Mouse (Mus musculus): Measurements from ENCODE around the gene Farp2. TPM values are rescaled to one million over a fixed set of nuclear protein-coding genes. Genes with fewer than 3 reads are reported as not detected.
"Not testable (repeated sequence)": the region's sequence is repeated elsewhere in the genome, so short reads cannot be mapped to it uniquely, and the experiment has no call there.

Farp2 gene
- 4.1 and 5.1 TPM in 2 replicates for polyA plus RNA-seq (2012; rRNA removed)

GRCm38 (mm10) chr1:93511585-93512350 is at the start of gene Farp2:
Farp2 (plus strand) TSS chr1:93512079.
- TF ChIP-seq POLR2A (IDR thresholded peaks at IDR 0.05; ENCODE audit: extremely low read depth, insufficient read depth, low read length): peak; percentile 73; the same call in 1 of the 2 replicates
- no peak for TF ChIP-seq CTCF (IDR thresholded peaks at IDR 0.05; ENCODE audit: extremely low read depth, insufficient read depth, low read length)
- no peak within 1 kb of the TSS for H3K27ac ChIP-seq (ENCODE audit: insufficient read depth, low read length)

GRCm38 (mm10) chr1:93465066-93465465 is 46.8 kb upstream of the Farp2 start:
- no peak overlapping the region for H3K27ac ChIP-seq (ENCODE audit: insufficient read depth, low read length)
- H3K4me3 ChIP-seq (ENCODE audit: insufficient read depth, low read length): no peak overlapping the region
- TF ChIP-seq CTCF (IDR thresholded peaks at IDR 0.05; ENCODE audit: extremely low read depth, insufficient read depth, low read length) (no peak), POLR2A (IDR thresholded peaks at IDR 0.05; ENCODE audit: extremely low read depth, insufficient read depth, low read length) (no peak)
- no peaks in the 10 kb centered on the region for H3K4me1 ChIP-seq (ENCODE audit: control insufficient read depth, insufficient read depth, low read length)

More at GRCm38 (mm10) chr1:93511585-93512350, at the start of gene Farp2:
- peak within 1 kb of the TSS; percentile 68 for H3K4me3 ChIP-seq (ENCODE audit: insufficient read depth, low read length)
- H3K4me1 ChIP-seq (ENCODE audit: control insufficient read depth, insufficient read depth, low read length): no peaks in the 10 kb centered on the region; the same call in none of the 2 replicates

GRCm38 (mm10) chr1:93465746-93466145 is 46.1 kb upstream of the Farp2 start:
- TF ChIP-seq CTCF (IDR thresholded peaks at IDR 0.05; ENCODE audit: extremely low read depth, insufficient read depth, low read length) (no peak), POLR2A (IDR thresholded peaks at IDR 0.05; ENCODE audit: extremely low read depth, insufficient read depth, low read length) (no peak)
- no peak overlapping the region for H3K4me3 ChIP-seq (ENCODE audit: insufficient read depth, low read length)

GRCm38 (mm10) chr1:93468626-93469025 is 43.3 kb upstream of the Farp2 start:
- no peaks in the 10 kb centered on the region; the same call in 1 of the 2 replicates for H3K4me1 ChIP-seq (ENCODE audit: control insufficient read depth, insufficient read depth, low read length)
- no peak for TF ChIP-seq CTCF (IDR thresholded peaks at IDR 0.05; ENCODE audit: extremely low read depth, insufficient read depth, low read length)
- no peak for TF ChIP-seq POLR2A (IDR thresholded peaks at IDR 0.05; ENCODE audit: extremely low read depth, insufficient read depth, low read length)
- H3K4me3 ChIP-seq (ENCODE audit: insufficient read depth, low read length): no peak overlapping the region
- no peak overlapping the region for H3K27ac ChIP-seq (ENCODE audit: insufficient read depth, low read length)

More at GRCm38 (mm10) chr1:93465746-93466145, 46.1 kb upstream of the Farp2 start:
- Histone ChIP-seq H3K4me1 (ENCODE audit: control insufficient read depth, insufficient read depth, low read length) (no peaks in the 10 kb centered on the region; the same call in 1 of the 2 replicates), H3K27ac (ENCODE audit: insufficient read depth, low read length) (no peak overlapping the region)

GRCm38 (mm10) chr1:93475694-93476093 is 36.2 kb upstream of the Farp2 start:
- Histone ChIP-seq H3K4me1 (ENCODE audit: control insufficient read depth, insufficient read depth, low read length) (no peaks in the 10 kb centered on the region; the same call in 1 of the 2 replicates), H3K27ac (ENCODE audit: insufficient read depth, low read length) (no peak overlapping the region), H3K4me3 (ENCODE audit: insufficient read depth, low read length) (no peak overlapping the region)
- TF ChIP-seq CTCF (IDR thresholded peaks at IDR 0.05; ENCODE audit: extremely low read depth, insufficient read depth, low read length): no peak
- TF ChIP-seq POLR2A (IDR thresholded peaks at IDR 0.05; ENCODE audit: extremely low read depth, insufficient read depth, low read length): no peak

- H3K4me3 ChIP-seq (ENCODE audit: insufficient read depth, low read length): peak overlapping the region; percentile 69
- peak; percentile 63; the same call in 1 of the 2 replicates for TF ChIP-seq POLR2A (IDR thresholded peaks at IDR 0.05; ENCODE audit: extremely low read depth, insufficient read depth, low read length)
- peak; percentile 37 for TF ChIP-seq CTCF (IDR thresholded peaks at IDR 0.05; ENCODE audit: extremely low read depth, insufficient read depth, low read length)
- peak overlapping the region; percentile 94 for H3K27ac ChIP-seq (ENCODE audit: insufficient read depth, low read length)
- no peaks in the 10 kb centered on the region; the same call in 1 of the 2 replicates for H3K4me1 ChIP-seq (ENCODE audit: control insufficient read depth, insufficient read depth, low read length)
Measured at GRCm38 (mm10) chr1:93477758-93478585, 33.9 kb upstream of the Farp2 start.

GRCm38 (mm10) chr1:93478586-93479475 is 33.0 kb upstream of the Farp2 start, which contains the start of gene Hdlbp:
Hdlbp (minus strand) TSS chr1:93478815.
- peak within 1 kb of the TSS; percentile 69 for H3K4me3 ChIP-seq (ENCODE audit: insufficient read depth, low read length)
- TF ChIP-seq CTCF (IDR thresholded peaks at IDR 0.05; ENCODE audit: extremely low read depth, insufficient read depth, low read length): no peak
- TF ChIP-seq POLR2A (IDR thresholded peaks at IDR 0.05; ENCODE audit: extremely low read depth, insufficient read depth, low read length): peak; percentile 78; the same call in 1 of the 2 replicates

GRCm38 (mm10) chr1:93479476-93480083 is 32.3 kb upstream of the Farp2 start:
- Histone ChIP-seq H3K4me3 (ENCODE audit: insufficient read depth, low read length) (peak overlapping the region; percentile 69), H3K4me1 (ENCODE audit: control insufficient read depth, insufficient read depth, low read length) (no peaks in the 10 kb centered on the region; the same call in 1 of the 2 replicates), H3K27ac (ENCODE audit: insufficient read depth, low read length) (peak overlapping the region; percentile 47; the same call in 1 of the 2 replicates)
- TF ChIP-seq CTCF (IDR thresholded peaks at IDR 0.05; ENCODE audit: extremely low read depth, insufficient read depth, low read length) (no peak), POLR2A (IDR thresholded peaks at IDR 0.05; ENCODE audit: extremely low read depth, insufficient read depth, low read length) (no peak)

More at GRCm38 (mm10) chr1:93478586-93479475, 33.0 kb upstream of the Farp2 start, which contains the start of gene Hdlbp:
- peak within 1 kb of the TSS; percentile 94 for H3K27ac ChIP-seq (ENCODE audit: insufficient read depth, low read length)
- H3K4me1 ChIP-seq (ENCODE audit: control insufficient read depth, insufficient read depth, low read length): no peaks in the 10 kb centered on the region; the same call in 1 of the 2 replicates

GRCm38 (mm10) chr1:93486302-93486701 is 25.6 kb upstream of the Farp2 start:
- H3K4me1 ChIP-seq (ENCODE audit: control insufficient read depth, insufficient read depth, low read length); H3K27ac ChIP-seq (ENCODE audit: insufficient read depth, low read length); H3K4me3 ChIP-seq (ENCODE audit: insufficient read depth, low read length): not testable (repeated sequence)

All from cortical plate, adult 2 months (tissue).